Comparison of ENCODE assay signal across 7 mouse cellular contexts in genomic region chr1:85896781-85897700, GRCm38 (mm10). TPM values are rescaled to one million over a fixed set of nuclear protein-coding genes. Genes with fewer than 3 reads are reported as not detected.
DNase-seq lines count a peak whose midpoint lies in the region; ATAC-seq lines count a peak whose summit lies in the region.

No protein-coding gene starts in this region.

- peak overlapping the region; percentile 15 for H3K4me2 ChIP-seq in embryonic facial prominence, embryonic 11.5 days (ENCODE audit: low read depth, low read length)
- H3K4me2 ChIP-seq in hindbrain, embryonic 14.5 days (replicated peaks): peak overlapping the region; percentile 65

- H3K27me3 ChIP-seq in embryonic facial prominence, embryonic 11.5 days (ENCODE audit: control insufficient read depth, insufficient read depth, low read length): no peaks in the 10 kb centered on the region
- H3K27me3 ChIP-seq in hindbrain, embryonic 14.5 days (ENCODE audit: control insufficient read depth, insufficient read depth, low read length): no peaks in the 10 kb centered on the region

- peaks cover 22% of the 10 kb centered on the region for H3K4me1 ChIP-seq in embryonic facial prominence, embryonic 11.5 days (ENCODE audit: control insufficient read depth, insufficient read depth, low read length)
- peaks cover 64% of the 10 kb centered on the region for H3K4me1 ChIP-seq in hindbrain, embryonic 14.5 days (replicated peaks; ENCODE audit: control insufficient read depth, insufficient read depth, low read length)

- H3K9me3 ChIP-seq in embryonic facial prominence, embryonic 11.5 days (replicated peaks; ENCODE audit: control insufficient read depth, low read length): no peaks in the 10 kb centered on the region
- H3K9me3 ChIP-seq in hindbrain, embryonic 14.5 days (ENCODE audit: control insufficient read depth, low read length): no peaks in the 10 kb centered on the region

- no peak for ATAC-seq in embryonic facial prominence, embryonic 11.5 days (replicated peaks; ENCODE audit: insufficient number of reproducible peaks, low FRiP score, low TSS enrichment, low read depth)
- no peak for ATAC-seq in hindbrain, embryonic 14.5 days (ENCODE audit: low FRiP score)
- ATAC-seq in erythroid progenitor cell, adult 5-6 weeks (replicated peaks; ENCODE audit: low FRiP score, poor library complexity, severe bottlenecking): no peak

- DNase-seq in thymus, postnatal 0 days (ENCODE audit: low spot score): peak; percentile 46
- DNase-seq in thymus, postnatal 10 days (ENCODE audit: low spot score in 2 of 2): no peak
- no peak for DNase-seq in embryonic facial prominence, embryonic 11.5 days (ENCODE audit: low spot score)
- DNase-seq in hindbrain, embryonic 14.5 days (ENCODE audit: low spot score): no peak
- DNase-seq in lung, postnatal 4 days: peak; percentile 28 to 44
- DNase-seq in left cerebral cortex, adult 18-20 months (ENCODE audit: low spot score in 2 of 2): no peak

- whole genome bisulfite sequencing in embryonic facial prominence, embryonic 11.5 days: 59% methylated on average over 12 of the region's 12 CpGs
- WGBS in hindbrain, embryonic 14.5 days: 54% methylated on average over 12 of the region's 12 CpGs

- 0 out of 2 replicates have a peak overlapping the region, but pooled peaks have one; percentile 28 for H3K27ac ChIP-seq in embryonic facial prominence, embryonic 11.5 days (replicated peaks; ENCODE audit: low read depth, low read length)
- no peak overlapping the region; the same call in 1 of the 2 replicates for H3K27ac ChIP-seq in hindbrain, embryonic 14.5 days

- H3K36me3 ChIP-seq in embryonic facial prominence, embryonic 11.5 days (replicated peaks; ENCODE audit: control insufficient read depth, insufficient read depth, low read depth, low read length): no peaks in the 10 kb centered on the region
- H3K36me3 ChIP-seq in hindbrain, embryonic 14.5 days (replicated peaks; ENCODE audit: control insufficient read depth, insufficient read depth): no peaks in the 10 kb centered on the region

- 0 out of 2 replicates have a peak overlapping the region, but pooled peaks have one; percentile 6 for H3K9ac ChIP-seq in embryonic facial prominence, embryonic 11.5 days (replicated peaks; ENCODE audit: low read length)
- H3K9ac ChIP-seq in hindbrain, embryonic 14.5 days: peak overlapping the region; percentile 84

- H3K4me3 ChIP-seq in embryonic facial prominence, embryonic 11.5 days (ENCODE audit: low read depth, low read length): no peak overlapping the region
- peak overlapping the region; percentile 86 for H3K4me3 ChIP-seq in hindbrain, embryonic 14.5 days (replicated peaks; ENCODE audit: low read length)

RNA-seq across cellular contexts. Expression of gene Itm2c, which starts 3.0 kb away (rescaled TPM):
- polyA plus RNA-seq in thymus, postnatal 0 days (2015; fragmentation: Nextera tagmentation; extraction: Ambion mirVana): 178 and 184 TPM in 2 replicates
- polyA plus RNA-seq in embryonic facial prominence, embryonic 11.5 days (2014; fragmentation: Nextera tagmentation; extraction: Ambion mirVana): 130 and 133 TPM in 2 replicates
- 124 and 127 TPM in 2 replicates for polyA plus RNA-seq in hindbrain, embryonic 14.5 days (2014; fragmentation: Nextera tagmentation; extraction: Ambion mirVana)
- 3.4 and 9.4 TPM in 2 replicates for total RNA-seq in erythroid progenitor cell, adult 5-6 weeks (2015; ENCODE audit: low replicate concordance)
- 6.3 and 12.1 TPM in 2 replicates for total RNA-seq in erythroid progenitor cell, adult 5-6 weeks (2017; ENCODE audit: low replicate concordance)
- total RNA-seq in left cerebral cortex, adult 18-20 months (2021): 100 to 1,000 TPM; 731 to 809 TPM

RNA-seq across cellular contexts. Expression of gene 4933407L21Rik, which starts 31.2 kb away (rescaled TPM):
- polyA plus RNA-seq in thymus, postnatal 0 days (2015; fragmentation: Nextera tagmentation; extraction: Ambion mirVana): 2.6 and 3.1 TPM in 2 replicates
- not detected in 2 replicates for polyA plus RNA-seq in embryonic facial prominence, embryonic 11.5 days (2014; fragmentation: Nextera tagmentation; extraction: Ambion mirVana)
- polyA plus RNA-seq in hindbrain, embryonic 14.5 days (2014; fragmentation: Nextera tagmentation; extraction: Ambion mirVana): 4.8 and 7.5 TPM in 2 replicates
- total RNA-seq in erythroid progenitor cell, adult 5-6 weeks (2015; ENCODE audit: low replicate concordance): not detected in 2 replicates
- total RNA-seq in erythroid progenitor cell, adult 5-6 weeks (2017; ENCODE audit: low replicate concordance): not detected in 2 replicates
- 1 to 10 TPM; 5.2 to 7.7 TPM for total RNA-seq in left cerebral cortex, adult 18-20 months (2021)

Comparison
In these comparisons a context has a peak if more than half of its experiments do, and no peak if none do; other contexts are left out.
1. DNase-seq: peak in thymus, postnatal 0 days (single experiment) and lung, postnatal 4 days (2 of 2); none in thymus, postnatal 10 days (0 of 2), embryonic facial prominence, embryonic 11.5 days (single experiment), hindbrain, embryonic 14.5 days (single experiment) and left cerebral cortex, adult 18-20 months (0 of 2).